Mouse (Mus musculus) megakaryocyte, embryonic 14.5 days (primary cell): ENCODE data around the gene Pnpla3.

ENCODE experiments used
- FLI1 ChIP-seq: IDR thresholded peaks from 2 replicates; pipeline ENCODE4 v1.6.1; 2012; ENCODE audit warnings: low read length, inconsistent platforms, mixed read lengths
- GATA1 ChIP-seq: IDR thresholded peaks from 3 replicates; pipeline ENCODE4 v1.6.1; 2012; ENCODE audit warnings: mixed read lengths, low read length, inconsistent platforms, borderline replicate concordance

- TF ChIP-seq GATA1 (no peak), FLI1 (no peak)
Measured at GRCm38 (mm10) chr15:84135472-84135871, 32.2 kb upstream of the Pnpla3 start.
